9 mouse cellular contexts compared by ENCODE assay signal in genomic region chr9:31086085-31086753, GRCm38 (mm10). TPM values are rescaled to one million over a fixed set of nuclear protein-coding genes. Genes with fewer than 3 reads are reported as not detected.
A peak's percentile ranks its signal among the peaks of the same experiment; 100 is the strongest.
DNase-seq lines count a peak whose midpoint lies in the region; ATAC-seq and TF ChIP-seq lines count a peak whose summit lies in the region.
"Had no signal": no experiment of that assay in that cellular context is flagged by ENCODE, and none has a peak within 500 bp of the region (broad histone marks: within the 10 kb centered on the region; RNA-seq: fewer than 3 reads in every experiment).

No protein-coding gene starts in this region.

- no peaks in the 10 kb centered on the region for H3K9me3 ChIP-seq in hindbrain, embryonic 16.5 days (ENCODE audit: control insufficient read depth, low read length)
- H3K9me3 ChIP-seq: lung, embryonic 15.5 days had no signal

- TF ChIP-seq CTCF in spleen, adult 2 months (IDR thresholded peaks at IDR 0.05; ENCODE audit: extremely low read depth, insufficient read depth, insufficient read length, insufficient replicate concordance), result peak; percentile 56; the same call in 1 of the 2 replicates

- no peaks in the 10 kb centered on the region for H3K36me3 ChIP-seq in hindbrain, embryonic 16.5 days (ENCODE audit: control insufficient read depth, insufficient read depth, low read length)
- peaks cover 3% of the 10 kb centered on the region; the same call in 1 of the 2 replicates for H3K36me3 ChIP-seq in spleen, adult 2 months (ENCODE audit: control insufficient read depth, insufficient read depth, low read length)

- H3K4me2 ChIP-seq in hindbrain, embryonic 16.5 days (ENCODE audit: low read length), result peak overlapping the region; percentile 25; the same call in 1 of the 2 replicates
- H3K4me2 ChIP-seq: lung, embryonic 15.5 days had no signal

- ATAC-seq in hindbrain, embryonic 16.5 days, result peak; percentile 63; the same call in 1 of the 2 replicates

- WGBS in hindbrain, embryonic 16.5 days, result 21% methylated on average over 10 of the region's 10 CpGs
- 34% methylated on average over 10 of the region's 10 CpGs for WGBS in spleen, adult 2 months

- DNase-seq in adrenal gland, adult (ENCODE audit: inconsistent age in 2 of 2, low spot score in 1 of 2), result peak; percentile 46 to 87
- no peak for DNase-seq in adrenal gland, adult 8-10 months
- peak; percentile 43 for DNase-seq in c-Kit-positive CD71-positive TER-119-negative erythroid progenitor cells, embryonic 14.5 days (ENCODE audit: low read depth)
- DNase-seq in forelimb bud, embryonic 11.5 days (ENCODE audit: low read depth, low spot score), result peak; percentile 71
- peak; percentile 70 to 81 for DNase-seq in layer of hippocampus, postnatal 25 days (ENCODE audit: extremely low spot score in 1 of 2, low spot score in 1 of 2)
- peak; percentile 82 for DNase-seq in mesoderm, embryonic 11.5 days (ENCODE audit: low read depth, low spot score)
- peak; percentile 12 to 38 for DNase-seq in spleen, adult 2 months (ENCODE audit: low read depth in 1 of 2, low spot score in 2 of 2)

- no peak overlapping the region for H3K4me3 ChIP-seq in hindbrain, embryonic 16.5 days (ENCODE audit: low read length)
- H3K4me3 ChIP-seq in spleen, adult 2 months (ENCODE audit: extremely low read depth, insufficient read depth, insufficient read length), result no peak overlapping the region
- H3K4me3 ChIP-seq: lung, embryonic 15.5 days had no signal

- H3K4me1 ChIP-seq in hindbrain, embryonic 16.5 days (ENCODE audit: control insufficient read depth, insufficient read depth, low read depth, low read length), result no peaks in the 10 kb centered on the region
- no peaks in the 10 kb centered on the region for H3K4me1 ChIP-seq in spleen, adult 2 months (ENCODE audit: control insufficient read depth, insufficient read depth, insufficient read length)

- TF ChIP-seq POLR2A in spleen, adult 2 months (IDR thresholded peaks at IDR 0.05; ENCODE audit: low read depth, low read length), result no peak

- H3K27me3 ChIP-seq in hindbrain, embryonic 16.5 days (replicated peaks; ENCODE audit: control insufficient read depth, insufficient read depth, low read length), result no peaks in the 10 kb centered on the region
- H3K27me3 ChIP-seq in spleen, adult 2 months (ENCODE audit: control insufficient read depth, insufficient read depth, low read length), result no peaks in the 10 kb centered on the region

- no peak overlapping the region for H3K9ac ChIP-seq in hindbrain, embryonic 16.5 days (ENCODE audit: low read depth, low read length)
- H3K9ac ChIP-seq: lung, embryonic 15.5 days had no signal

- H3K27ac ChIP-seq in hindbrain, embryonic 16.5 days (ENCODE audit: low read depth, low read length), result no peak overlapping the region
- H3K27ac ChIP-seq in spleen, adult 2 months (ENCODE audit: insufficient read depth, low read length), result no peak overlapping the region
- H3K27ac ChIP-seq: lung, embryonic 15.5 days had no signal

RNA-seq across cellular contexts. Expression of gene St14, which starts 45.4 kb away (rescaled TPM):
- total RNA-seq in adrenal gland, adult 8-10 months (2022), result 1 to 10 TPM in 1 of 4 experiments, under 1 TPM in 3; 0.65 to 1.1 (median 0.84) TPM
- 0.93 and 1.2 TPM in 2 replicates for polyA plus RNA-seq in hindbrain, embryonic 16.5 days (2015; fragmentation: Nextera tagmentation; extraction: Ambion mirVana)
- 1 to 10 TPM in 1 of 2 experiments, under 1 TPM in 1; 0.54 to 1.1 TPM for total RNA-seq in layer of hippocampus, postnatal 25 days (2021)
- polyA plus RNA-seq in spleen, adult 2 months (2012; rRNA removed), result 12.9 and 15.9 TPM in 2 replicates

RNA-seq across cellular contexts. Expression of gene Zbtb44, which starts 55.8 kb away (rescaled TPM):
- 10 to 100 TPM; 44.8 to 62.2 (median 51.1) TPM for total RNA-seq in adrenal gland, adult 8-10 months (2022)
- polyA plus RNA-seq in hindbrain, embryonic 16.5 days (2015; fragmentation: Nextera tagmentation; extraction: Ambion mirVana), result 2.9 and 3.4 TPM in 2 replicates
- 10 to 100 TPM; 39.5 to 39.6 TPM for total RNA-seq in layer of hippocampus, postnatal 25 days (2021)
- polyA plus RNA-seq in spleen, adult 2 months (2012; rRNA removed), result 4.5 and 5.4 TPM in 2 replicates
